Mouse (Mus musculus) urinary bladder, postnatal 4 days (tissue): ENCODE measurements around the gene Mrtfb.

ENCODE experiments used
- DNase-seq, 2 experiments: peaks; one replicate each; pipeline ENCODE4 v3.0.0; 2021 to 2022; ENCODE audit warnings: low spot score in 2 of 2

Mrtfb gene

GRCm38 (mm10) chr16:13255855-13256635 lies at the start of gene Mrtfb:
Gene Mrtfb (plus strand): TSS chr16:13256481.
- DNase-seq = peak; percentile 84 to 93

GRCm38 (mm10) chr16:13207649-13208048 lies 48.6 kb upstream of the Mrtfb start:
- no peak for DNase-seq

GRCm38 (mm10) chr16:13208087-13208486 lies 48.2 kb upstream of the Mrtfb start:
- DNase-seq = no peak

- DNase-seq = no peak
Observed at GRCm38 (mm10) chr16:13212781-13213180, 43.5 kb upstream of the Mrtfb start.

GRCm38 (mm10) chr16:13216116-13216952 lies 39.9 kb upstream of the Mrtfb start:
- DNase-seq = no peak

- no peak for DNase-seq
Observed at GRCm38 (mm10) chr16:13217951-13218350, 38.3 kb upstream of the Mrtfb start.

- DNase-seq = no peak
Observed at GRCm38 (mm10) chr16:13221475-13221874, 34.8 kb upstream of the Mrtfb start.

GRCm38 (mm10) chr16:13232043-13232442 lies 24.2 kb upstream of the Mrtfb start:
- no peak for DNase-seq

GRCm38 (mm10) chr16:13232912-13233802 lies 23.1 kb upstream of the Mrtfb start:
- peak in 1 of 2 experiments; percentile 57 for DNase-seq

- no peak for DNase-seq
Observed at GRCm38 (mm10) chr16:13239039-13239438, 17.2 kb upstream of the Mrtfb start.

- no peak for DNase-seq
Observed at GRCm38 (mm10) chr16:13239544-13239943, 16.7 kb upstream of the Mrtfb start.

GRCm38 (mm10) chr16:13240326-13240725 lies 16.0 kb upstream of the Mrtfb start:
- no peak for DNase-seq

GRCm38 (mm10) chr16:13245658-13246057 lies 10.6 kb upstream of the Mrtfb start:
- no peak for DNase-seq

GRCm38 (mm10) chr16:13246855-13247254 lies 9.4 kb upstream of the Mrtfb start:
- DNase-seq = no peak

- DNase-seq = no peak
Observed at GRCm38 (mm10) chr16:13250061-13250460, 6.2 kb upstream of the Mrtfb start.

- DNase-seq = no peak
Observed at GRCm38 (mm10) chr16:13256667-13257527, 616 bp downstream of the Mrtfb start.

GRCm38 (mm10) chr16:13257528-13257835 lies 1.2 kb downstream of the Mrtfb start:
- no peak for DNase-seq

- DNase-seq = no peak
Observed at GRCm38 (mm10) chr16:13259026-13259425, 2.7 kb downstream of the Mrtfb start.

GRCm38 (mm10) chr16:13266312-13266711 lies 10.0 kb downstream of the Mrtfb start:
- DNase-seq = no peak

GRCm38 (mm10) chr16:13267350-13267904 lies 11.1 kb downstream of the Mrtfb start:
- no peak for DNase-seq

GRCm38 (mm10) chr16:13269426-13269825 lies 13.1 kb downstream of the Mrtfb start:
- DNase-seq = no peak
